In genomic region chr4:120385496-120385895, GRCm38 (mm10) we compare ENCODE assay signal across 33 mouse cellular contexts.
"Had no signal": no experiment of that assay in that cellular context is flagged by ENCODE, and none has a peak within 500 bp of the region (broad histone marks: within the 10 kb centered on the region; RNA-seq: fewer than 3 reads in every experiment).

No protein-coding gene starts in this region.

- H3K27ac ChIP-seq: limb, embryonic 10.5 days; limb, embryonic 12.5 days; limb, embryonic 13.5 days; limb, embryonic 15.5 days; liver, embryonic 12.5 days; liver, embryonic 13.5 days; liver, embryonic 14.5 days; liver, embryonic 15.5 days; lung, embryonic 15.5 days; macrophage; midbrain, embryonic 10.5 days; midbrain, embryonic 12.5 days; midbrain, embryonic 13.5 days; midbrain, embryonic 15.5 days; neural tube, embryonic 12.5 days; neural tube, embryonic 13.5 days had no signal

- H3K9ac ChIP-seq: limb, embryonic 12.5 days; limb, embryonic 13.5 days; limb, embryonic 15.5 days; liver, embryonic 12.5 days; liver, embryonic 13.5 days; liver, embryonic 14.5 days; liver, embryonic 15.5 days; liver, postnatal 0 days; lung, embryonic 14.5 days; lung, embryonic 15.5 days; midbrain, embryonic 12.5 days; midbrain, embryonic 13.5 days; midbrain, embryonic 15.5 days; neural tube, embryonic 12.5 days; neural tube, embryonic 13.5 days had no signal

- H3K4me2 ChIP-seq: limb, embryonic 12.5 days; limb, embryonic 13.5 days; limb, embryonic 15.5 days; liver, embryonic 11.5 days; liver, embryonic 12.5 days; liver, embryonic 13.5 days; liver, embryonic 15.5 days; lung, embryonic 14.5 days; lung, embryonic 15.5 days; midbrain, embryonic 11.5 days; midbrain, embryonic 12.5 days; midbrain, embryonic 13.5 days; midbrain, embryonic 15.5 days; neural tube, embryonic 12.5 days; neural tube, embryonic 13.5 days had no signal

- DNase-seq: left cerebral cortex, postnatal 4 days; liver; liver, embryonic 13.5 days; liver, postnatal 0 days; lung, adult 18-20 months; lung, adult 2 months; lung, embryonic 14.5 days; lung, postnatal 10 days; lung, postnatal 14 days; lung, postnatal 36 days; lung, postnatal 4 days; midbrain, embryonic 14.5 days had no signal

- H3K4me3 ChIP-seq: limb, embryonic 10.5 days; limb, embryonic 12.5 days; limb, embryonic 13.5 days; limb, embryonic 15.5 days; liver, embryonic 12.5 days; liver, embryonic 13.5 days; liver, embryonic 15.5 days; lung, embryonic 15.5 days; megakaryocyte, embryonic 14.5 days; midbrain, embryonic 10.5 days; midbrain, embryonic 12.5 days; midbrain, embryonic 13.5 days; midbrain, embryonic 15.5 days; myocyte; neural tube, embryonic 12.5 days; neural tube, embryonic 13.5 days had no signal

- H3K27me3 ChIP-seq: limb, embryonic 12.5 days; liver, embryonic 12.5 days; liver, embryonic 15.5 days; lung, embryonic 15.5 days; neural tube, embryonic 12.5 days had no signal

- H3K9me3 ChIP-seq: limb, embryonic 10.5 days; limb, embryonic 12.5 days; limb, embryonic 13.5 days; limb, embryonic 15.5 days; liver, embryonic 12.5 days; liver, embryonic 13.5 days; liver, embryonic 15.5 days; lung, embryonic 15.5 days; midbrain, embryonic 10.5 days; midbrain, embryonic 12.5 days; midbrain, embryonic 13.5 days; midbrain, embryonic 15.5 days; neural tube, embryonic 12.5 days; neural tube, embryonic 13.5 days had no signal

- H3K4me1 ChIP-seq: liver, embryonic 12.5 days; liver, embryonic 13.5 days; liver, embryonic 15.5 days had no signal

- ATAC-seq: liver, embryonic 12.5 days; liver, postnatal 0 days; lung, postnatal 0 days; midbrain, embryonic 13.5 days; midbrain, embryonic 15.5 days; midbrain, embryonic 16.5 days had no signal

- H3K36me3 ChIP-seq: limb, embryonic 10.5 days; limb, embryonic 12.5 days; limb, embryonic 13.5 days; limb, embryonic 15.5 days; liver, embryonic 12.5 days; liver, embryonic 13.5 days; liver, embryonic 15.5 days; lung, embryonic 15.5 days; midbrain, embryonic 10.5 days; midbrain, embryonic 12.5 days; midbrain, embryonic 13.5 days; midbrain, embryonic 15.5 days; neural tube, embryonic 12.5 days; neural tube, embryonic 13.5 days had no signal
